Mouse (Mus musculus) lung, postnatal 0 days (tissue): ENCODE measurements at regions not wholly inside any gene's neighbourhood (a gene's known extent, or its start where the extent isn't known, plus 50 kb on each side); places are given as distances from the start of the nearest gene placed in this dataset.

Experiments
- ATAC-seq: fragments of 200-750 bp; cut with Nextera tagmentation; 2 replicates; pipeline ENCODE4 v1.8.0; 2017; ENCODE audit warnings: moderate library complexity
- DNase-seq: peaks from one replicate; pipeline ENCODE4 v3.0.0-alpha.2; 2016; ENCODE audit warnings: low spot score
- H3K27ac ChIP-seq: fragments of 300-500 bp; sonication (generic); 2 replicates; pipeline ENCODE4 v1.5.1; 2014; ENCODE audit warnings: antibody characterized with exemption, mild to moderate bottlenecking, low read length, mixed read lengths
- H3K27me3 ChIP-seq: fragments of 300-500 bp; sonication (generic); replicated peaks from 2 replicates; pipeline ENCODE4 v1.6.1; 2014; ENCODE audit warnings: low read length, mixed read lengths; ENCODE audit not compliant: insufficient read depth
- H3K36me3 ChIP-seq: fragments of 300-500 bp; sonication (generic); 2 replicates; pipeline ENCODE4 v1.6.1; 2014; ENCODE audit warnings: low read length, mixed read lengths; ENCODE audit not compliant: insufficient read depth
- H3K4me1 ChIP-seq: fragments of 300-500 bp; sonication (generic); 2 replicates; pipeline ENCODE4 v1.6.1; 2014; ENCODE audit warnings: antibody characterized with exemption, low read depth, low read length, mixed read lengths; ENCODE audit not compliant: insufficient read depth
- H3K4me2 ChIP-seq: fragments of 300-500 bp; sonication (generic); replicated peaks from 2 replicates; pipeline ENCODE4 v1.6.1; 2014; ENCODE audit warnings: low read depth, mild to moderate bottlenecking, low read length, moderate library complexity, mixed read lengths
- H3K4me3 ChIP-seq: fragments of 300-500 bp; sonication (generic); 2 replicates; pipeline ENCODE4 v1.5.1; 2014; ENCODE audit warnings: low read depth, low read length
- H3K9ac ChIP-seq: fragments of 300-500 bp; sonication (generic); replicated peaks from 2 replicates; pipeline ENCODE4 v1.6.1; 2014; ENCODE audit warnings: low read depth, mild to moderate bottlenecking
- H3K9me3 ChIP-seq: fragments of 300-500 bp; sonication (generic); 2 replicates; pipeline ENCODE4 v1.6.1; 2016; ENCODE audit warnings: low read length, mixed read lengths
- CTCF ChIP-seq: IDR thresholded peaks from 2 replicates; pipeline ENCODE4 v1.5.1; 2016; ENCODE audit warnings: antibody characterized with exemption, mild to moderate bottlenecking
- EP300 ChIP-seq: IDR thresholded peaks from 2 replicates; pipeline ENCODE4 v1.6.1; 2016; ENCODE audit warnings: antibody characterized with exemption, mild to moderate bottlenecking, control low read depth
- WGBS: fragments of 180-500 bp; shearing (Covaris S2); extraction: QIAGEN DNeasy Blood & Tissue Kit; methylation state at CpG from one replicate; pipeline ENCODE4 v1.1.7; 2014; 5-methylcytosine and 5-hydroxymethylcytosine counted together

GRCm38 (mm10) chr14:101043494-101043893 is 156.6 kb downstream of the Prr30 start:
- no peaks in the 10 kb centered on the region for H3K4me1 ChIP-seq
- no peak for ATAC-seq
- no peak for TF ChIP-seq CTCF
- no peak for TF ChIP-seq EP300
- H3K4me2 ChIP-seq, result no peak overlapping the region
- H3K27ac ChIP-seq, result no peak overlapping the region
- no peak overlapping the region for H3K4me3 ChIP-seq
- H3K9ac ChIP-seq, result no peak overlapping the region
- H3K27me3 ChIP-seq, result no peaks in the 10 kb centered on the region
- WGBS, result 55% methylated on average over 4 of the region's 4 CpGs
- H3K36me3 ChIP-seq, result no peaks in the 10 kb centered on the region
- no peak for DNase-seq
- no peaks in the 10 kb centered on the region for H3K9me3 ChIP-seq

- H3K36me3 ChIP-seq, result no peaks in the 10 kb centered on the region
- H3K27ac ChIP-seq, result no peak overlapping the region
- no peak overlapping the region for H3K4me3 ChIP-seq
- 24% methylated on average over 1 of the region's 1 CpGs for WGBS
- DNase-seq (no peak), ATAC-seq (no peak)
- H3K27me3 ChIP-seq, result no peaks in the 10 kb centered on the region
- TF ChIP-seq EP300 (no peak), CTCF (no peak)
- H3K9ac ChIP-seq, result no peak overlapping the region
- H3K4me2 ChIP-seq, result no peak overlapping the region
- H3K4me1 ChIP-seq, result no peaks in the 10 kb centered on the region
- H3K9me3 ChIP-seq, result no peaks in the 10 kb centered on the region
Measured at GRCm38 (mm10) chr14:101001070-101001469, 199.1 kb downstream of the Prr30 start.

GRCm38 (mm10) chr14:100980754-100981153 is 219.4 kb downstream of the Prr30 start:
- H3K9me3 ChIP-seq, result no peaks in the 10 kb centered on the region
- WGBS, result 92% methylated on average over 5 of the region's 5 CpGs
- no peaks in the 10 kb centered on the region for H3K27me3 ChIP-seq
- H3K4me3 ChIP-seq, result no peak overlapping the region
- H3K4me1 ChIP-seq, result no peaks in the 10 kb centered on the region
- H3K27ac ChIP-seq, result no peak overlapping the region
- TF ChIP-seq CTCF, result no peak
- TF ChIP-seq EP300, result no peak
- DNase-seq (no peak), ATAC-seq (no peak)
- H3K4me2 ChIP-seq, result no peak overlapping the region
- H3K9ac ChIP-seq, result no peak overlapping the region
- no peaks in the 10 kb centered on the region for H3K36me3 ChIP-seq

GRCm38 (mm10) chr14:100978515-100978914 is 221.6 kb downstream of the Prr30 start:
- no peaks in the 10 kb centered on the region for H3K4me1 ChIP-seq
- no peak overlapping the region for H3K4me3 ChIP-seq
- DNase-seq, result no peak
- 90% methylated on average over 2 of the region's 2 CpGs for WGBS
- no peaks in the 10 kb centered on the region for H3K27me3 ChIP-seq
- no peak for TF ChIP-seq EP300
- no peak for TF ChIP-seq CTCF
- H3K27ac ChIP-seq, result no peak overlapping the region
- no peak for ATAC-seq
- H3K9ac ChIP-seq, result no peak overlapping the region
- no peaks in the 10 kb centered on the region for H3K36me3 ChIP-seq
- H3K9me3 ChIP-seq, result no peaks in the 10 kb centered on the region
- H3K4me2 ChIP-seq, result no peak overlapping the region

DNA sequence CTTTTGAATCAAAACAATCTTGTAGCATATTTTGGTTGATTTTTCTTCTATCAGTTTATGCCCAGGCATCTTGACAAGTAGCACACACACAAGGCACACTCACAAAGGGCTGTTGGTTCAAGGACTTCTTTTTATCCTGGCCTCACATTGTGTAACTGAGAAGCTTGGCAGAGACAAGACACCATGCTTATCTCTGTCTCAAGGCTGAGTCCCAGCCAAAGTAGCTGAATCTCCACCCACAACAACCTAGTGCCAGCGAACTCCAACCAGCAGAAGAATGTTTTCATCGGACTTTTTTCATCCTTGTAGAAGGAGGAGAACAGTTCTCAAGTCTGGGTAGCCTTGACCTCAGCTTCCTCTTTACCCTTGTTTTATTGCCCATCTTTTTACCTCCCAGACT is 229.2 kb downstream of the Prr30 start:
- H3K9me3 ChIP-seq, result no peaks in the 10 kb centered on the region
- H3K4me3 ChIP-seq, result no peak overlapping the region
- H3K27me3 ChIP-seq, result no peaks in the 10 kb centered on the region
- 52% methylated on average over 2 of the region's 2 CpGs for WGBS
- ATAC-seq (no peak), DNase-seq (peak; percentile 21)
- H3K36me3 ChIP-seq, result no peaks in the 10 kb centered on the region
- H3K27ac ChIP-seq, result no peak overlapping the region
- no peaks in the 10 kb centered on the region for H3K4me1 ChIP-seq
- no peak overlapping the region for H3K4me2 ChIP-seq
- no peak overlapping the region for H3K9ac ChIP-seq
- TF ChIP-seq EP300, result no peak

DNA sequence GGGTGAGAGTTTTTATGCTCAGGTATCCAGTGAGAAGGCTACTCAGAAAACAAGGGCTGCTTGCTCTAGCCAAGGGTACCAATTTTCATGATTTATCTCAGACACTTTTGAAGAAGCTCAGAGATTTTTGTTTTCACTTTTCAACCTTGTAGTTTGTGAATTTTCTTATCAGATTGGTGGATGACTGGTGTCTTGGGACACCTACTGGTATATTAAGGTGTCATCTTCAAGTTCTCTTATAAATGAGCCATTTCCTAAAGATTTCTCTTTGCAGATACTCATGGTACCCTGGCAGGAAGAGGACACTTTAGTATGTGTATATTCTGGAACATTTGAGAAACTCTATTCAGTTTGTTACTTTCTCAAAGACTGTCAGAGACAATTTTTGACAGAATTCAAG is 239.9 kb downstream of the Prr30 start:
- DNase-seq (no peak), ATAC-seq (no peak)
- no peak overlapping the region for H3K4me2 ChIP-seq
- H3K9ac ChIP-seq, result no peak overlapping the region
- H3K27ac ChIP-seq, result no peak overlapping the region
- no peak overlapping the region for H3K4me3 ChIP-seq
- TF ChIP-seq EP300 (no peak), CTCF (no peak)
- H3K36me3 ChIP-seq, result no peaks in the 10 kb centered on the region
- H3K4me1 ChIP-seq, result no peaks in the 10 kb centered on the region
- H3K9me3 ChIP-seq, result no peaks in the 10 kb centered on the region
- H3K27me3 ChIP-seq, result no peaks in the 10 kb centered on the region

- Histone ChIP-seq H3K4me1 (no peaks in the 10 kb centered on the region), H3K27ac (no peak overlapping the region), H3K4me2 (no peak overlapping the region), H3K27me3 (no peaks in the 10 kb centered on the region), H3K9ac (no peak overlapping the region), H3K36me3 (no peaks in the 10 kb centered on the region), H3K4me3 (no peak overlapping the region), H3K9me3 (no peaks in the 10 kb centered on the region)
- DNase-seq (no peak), ATAC-seq (no peak)
- WGBS, result 57% methylated on average over 1 of the region's 1 CpGs
- TF ChIP-seq CTCF (no peak), EP300 (no peak)
Measured at GRCm38 (mm10) chr14:100955806-100956436, 244.2 kb downstream of the Prr30 start.
